Mouse (Mus musculus): ENCODE data around the gene Aplp2.

The Aplp2 gene

DNA sequence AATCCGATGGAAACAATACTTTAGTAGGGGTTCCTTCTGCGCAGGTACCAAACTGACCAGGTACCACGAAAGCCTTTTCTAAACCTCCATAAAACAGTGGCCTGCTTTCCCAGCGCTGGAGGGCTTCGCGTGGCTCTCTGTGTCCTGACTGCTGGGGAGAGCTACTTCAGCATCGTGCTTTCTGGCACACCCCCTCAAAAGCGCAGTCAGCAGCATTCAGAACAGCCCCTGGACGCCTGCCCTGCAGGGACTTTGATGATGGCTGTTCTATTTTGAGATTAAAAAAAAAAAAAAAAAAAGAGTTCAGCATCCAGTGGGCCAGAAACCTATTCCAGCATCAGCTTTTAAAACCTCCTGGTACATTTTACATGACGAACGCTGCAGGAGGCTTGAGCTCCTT lies 14.2 kb upstream of the Aplp2 start:
- no peak for DNase-seq (ENCODE audit: inconsistent ontology term)

DNA sequence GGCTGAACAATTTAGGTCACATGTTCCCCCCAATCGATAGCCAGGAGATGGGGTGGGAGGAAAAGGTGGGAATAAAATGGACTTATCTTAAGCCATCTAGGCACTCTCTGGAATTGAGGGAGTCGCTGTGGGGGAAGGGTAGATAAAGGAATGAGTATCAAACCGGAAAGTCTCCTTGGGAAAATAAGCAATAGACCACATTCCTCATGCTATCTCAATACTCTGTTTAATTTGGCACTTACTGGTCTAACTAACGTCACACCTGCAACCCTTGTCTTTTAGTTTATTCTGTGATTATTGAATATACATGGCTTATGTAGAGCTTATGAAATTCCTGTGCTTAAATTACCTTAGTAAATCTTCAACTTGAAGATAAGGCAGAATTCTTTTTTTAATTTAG lies 11.9 kb upstream of the Aplp2 start:
- no peak for DNase-seq (ENCODE audit: inconsistent ontology term)

GRCm38 (mm10) chr9:31221170-31221569 lies 9.6 kb upstream of the Aplp2 start:
- no peak for DNase-seq (ENCODE audit: inconsistent ontology term)

DNA sequence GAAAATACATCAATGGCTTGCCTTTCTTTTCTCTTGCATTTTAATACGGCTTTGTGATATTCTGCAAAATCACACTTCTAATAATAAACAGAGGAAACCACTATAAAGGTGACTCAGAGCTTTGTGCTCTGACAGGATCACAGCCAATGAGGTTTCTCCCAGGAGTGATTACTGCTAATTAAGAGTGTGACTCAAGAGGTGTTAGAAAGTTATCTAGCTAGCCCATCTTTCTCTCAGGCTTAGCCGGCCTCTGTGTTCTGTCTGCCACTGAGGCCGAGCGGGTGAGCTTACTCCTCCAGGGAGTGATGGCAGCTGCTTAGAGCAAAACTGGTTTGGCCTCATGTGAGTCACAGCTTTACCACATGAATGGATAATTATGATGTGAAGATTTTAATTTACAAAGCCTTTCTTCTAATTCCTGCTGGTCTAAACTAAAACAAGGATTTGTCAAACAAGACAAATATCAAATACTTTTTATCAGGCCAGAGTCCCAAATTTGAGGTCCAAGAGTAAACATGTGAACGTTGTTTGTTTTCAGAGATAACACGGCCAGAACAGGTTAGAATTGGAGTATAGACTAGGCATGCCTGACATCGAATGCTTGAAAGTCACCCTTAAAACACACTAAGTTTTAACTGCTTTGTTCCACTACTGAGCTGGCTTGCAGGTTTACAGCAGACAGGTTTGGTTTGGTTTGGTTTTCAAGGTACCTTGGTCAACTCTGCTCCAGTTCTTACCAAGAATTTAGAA lies 6.2 kb upstream of the Aplp2 start:
- peak; percentile 83 for DNase-seq (ENCODE audit: inconsistent ontology term)

GRCm38 (mm10) chr9:31212500-31213008 lies 939 bp upstream of the Aplp2 start:
- no peak for DNase-seq (ENCODE audit: inconsistent ontology term)

DNA sequence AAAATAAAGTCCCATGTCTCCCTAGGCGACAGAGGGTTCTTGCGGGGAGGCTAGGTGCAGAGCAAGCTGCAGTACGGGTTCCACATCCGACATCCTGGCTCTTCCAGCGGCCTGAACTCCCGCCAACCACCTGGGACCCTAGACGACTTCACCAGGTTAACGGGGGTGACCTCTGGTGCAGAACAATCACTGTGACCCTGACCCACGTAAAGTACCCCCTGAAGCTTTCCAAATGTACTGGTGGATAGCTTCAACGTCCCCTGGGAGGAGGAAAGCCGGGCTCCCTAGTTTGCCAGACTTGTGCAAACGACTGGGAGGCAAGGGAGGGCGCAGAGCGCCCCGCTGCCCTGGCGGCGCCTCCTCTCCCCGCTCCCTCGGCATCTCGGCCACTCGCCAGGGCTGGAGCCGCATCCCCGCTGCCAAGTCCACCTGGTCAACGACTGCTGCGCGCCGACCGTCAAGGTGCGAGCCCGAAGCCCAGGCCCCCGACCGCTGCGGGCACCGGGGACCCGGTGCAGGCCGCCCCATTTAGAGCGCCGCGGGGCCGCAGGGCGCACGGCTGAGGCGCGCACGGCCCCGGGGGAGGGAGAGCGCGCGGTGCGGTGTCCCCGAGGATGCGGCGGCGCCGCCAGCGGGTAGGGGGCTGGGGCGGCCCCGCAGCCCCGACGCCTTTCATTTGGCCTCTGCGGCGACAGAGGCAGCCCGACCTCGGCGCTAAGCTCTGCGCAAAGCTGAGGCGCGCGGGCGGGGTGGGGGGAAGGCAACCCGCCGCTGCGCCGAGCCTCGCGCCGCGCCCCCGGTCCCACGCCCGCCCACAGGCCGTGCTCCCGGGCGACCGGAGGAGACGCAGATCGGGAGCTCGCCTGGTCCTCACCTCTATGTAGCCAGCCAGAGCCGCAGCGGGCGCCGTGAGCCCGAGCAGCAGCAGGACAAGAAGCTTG lies 596 bp downstream of the Aplp2 start:
- DNase-seq (ENCODE audit: inconsistent ontology term): peak; percentile 58

DNA sequence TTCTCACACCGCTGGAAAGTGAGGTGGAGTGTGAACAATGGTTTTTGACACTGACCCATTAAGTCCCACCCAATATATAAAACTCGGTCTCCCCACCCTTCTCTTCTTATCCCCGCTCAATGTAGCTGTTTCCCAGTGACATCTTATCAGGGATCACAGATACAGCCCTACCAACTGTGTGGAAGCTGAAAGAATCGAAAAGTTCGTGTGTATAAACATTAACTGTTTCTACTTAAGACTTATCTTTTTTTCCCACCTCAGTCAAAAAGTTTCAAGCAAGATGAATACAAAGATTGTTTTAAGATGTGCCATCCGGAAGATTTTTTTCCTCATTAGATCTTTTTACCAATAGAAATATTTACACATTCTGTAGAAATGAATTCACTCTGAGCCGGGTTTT lies 1.5 kb downstream of the Aplp2 start:
- no peak for DNase-seq (ENCODE audit: inconsistent ontology term)

DNA sequence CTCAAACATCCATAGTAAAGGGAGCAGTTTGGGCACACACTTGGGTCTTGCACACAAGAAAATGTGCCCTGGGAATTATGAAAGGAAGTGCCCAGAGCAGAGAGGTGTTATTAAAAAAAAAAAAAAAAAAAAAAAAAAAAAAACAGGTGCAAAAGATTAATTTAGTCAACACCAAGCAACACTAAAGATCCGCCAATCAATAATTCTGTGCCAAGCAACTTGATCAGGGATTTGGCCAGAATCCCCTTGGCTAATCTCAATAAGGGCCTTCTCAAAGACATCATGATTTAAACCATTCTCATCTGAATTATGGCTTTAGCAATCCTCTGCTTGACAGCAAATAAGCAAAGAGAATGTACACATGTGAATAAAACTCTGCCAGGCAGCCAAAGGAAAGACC lies 2.1 kb downstream of the Aplp2 start:
- no peak for DNase-seq (ENCODE audit: inconsistent ontology term)

DNA sequence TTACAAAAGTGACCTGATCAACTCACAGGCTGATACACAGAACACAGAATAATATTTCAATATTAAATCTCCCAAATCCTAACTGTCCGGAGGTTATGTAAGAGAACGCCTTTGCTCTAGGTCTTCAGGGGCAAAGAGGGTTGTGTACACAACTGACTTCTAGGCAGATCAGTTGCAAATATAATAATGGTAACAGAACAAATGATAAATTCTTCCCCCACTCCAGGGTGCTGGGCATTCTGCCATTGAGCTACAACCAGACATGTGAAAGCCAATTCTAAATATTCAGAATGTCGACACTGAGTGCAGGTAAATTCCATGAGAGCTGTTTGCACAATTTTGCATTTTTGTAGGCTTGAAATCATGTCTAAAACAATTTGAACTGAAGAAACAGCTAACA lies 3.9 kb downstream of the Aplp2 start:
- no peak for DNase-seq (ENCODE audit: inconsistent ontology term)

DNA sequence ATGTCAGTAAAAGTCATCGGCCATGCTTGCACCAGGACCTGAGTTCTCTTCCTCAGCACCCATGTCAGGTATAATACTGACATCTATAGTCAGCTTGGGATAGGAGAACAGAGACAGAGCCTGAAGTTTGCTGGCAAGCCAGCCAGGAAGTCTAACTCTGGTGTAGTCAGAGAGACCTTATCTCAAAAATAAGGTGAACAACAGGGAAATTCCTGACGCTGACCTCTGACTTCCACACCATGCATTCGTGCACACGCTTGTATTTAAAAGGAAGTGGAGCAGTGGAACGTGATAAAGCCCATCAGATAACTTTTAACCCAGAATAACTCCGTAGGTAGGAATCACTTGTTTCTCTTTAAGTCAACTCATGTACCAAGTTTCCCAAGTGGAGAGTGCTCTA lies 6.9 kb downstream of the Aplp2 start:
- no peak for DNase-seq (ENCODE audit: inconsistent ontology term)

DNA sequence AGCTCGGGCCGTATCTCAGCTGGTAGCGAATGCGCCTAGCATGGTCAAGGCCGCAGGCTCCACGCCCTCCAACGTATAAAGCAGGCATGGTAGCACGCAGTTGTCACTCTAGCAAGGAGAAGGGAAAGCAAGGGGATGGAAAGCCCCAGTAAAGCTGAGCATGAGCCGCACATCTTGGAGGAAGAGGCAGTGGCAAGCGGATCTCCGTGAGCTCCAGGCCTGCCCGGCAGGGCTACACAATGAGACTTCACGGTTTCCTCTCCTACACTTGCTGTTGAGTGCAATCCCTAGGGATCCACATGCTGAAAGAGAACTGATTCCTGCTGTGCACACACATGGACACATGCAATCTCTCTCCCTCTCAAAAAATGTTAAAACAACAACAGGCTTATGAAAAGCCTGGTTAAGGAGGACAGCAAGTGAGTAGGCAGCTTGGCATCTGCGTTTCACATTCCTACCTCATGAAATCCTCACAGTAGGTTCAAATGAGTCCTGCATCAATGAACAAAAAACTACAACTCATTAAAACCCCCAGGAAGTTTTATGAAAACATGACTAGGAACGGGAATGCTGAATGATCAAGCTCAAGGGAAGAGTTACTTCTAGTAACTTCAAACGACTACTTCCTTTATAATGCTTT lies 7.9 kb downstream of the Aplp2 start:
- DNase-seq (ENCODE audit: inconsistent ontology term): peak; percentile 86

DNA sequence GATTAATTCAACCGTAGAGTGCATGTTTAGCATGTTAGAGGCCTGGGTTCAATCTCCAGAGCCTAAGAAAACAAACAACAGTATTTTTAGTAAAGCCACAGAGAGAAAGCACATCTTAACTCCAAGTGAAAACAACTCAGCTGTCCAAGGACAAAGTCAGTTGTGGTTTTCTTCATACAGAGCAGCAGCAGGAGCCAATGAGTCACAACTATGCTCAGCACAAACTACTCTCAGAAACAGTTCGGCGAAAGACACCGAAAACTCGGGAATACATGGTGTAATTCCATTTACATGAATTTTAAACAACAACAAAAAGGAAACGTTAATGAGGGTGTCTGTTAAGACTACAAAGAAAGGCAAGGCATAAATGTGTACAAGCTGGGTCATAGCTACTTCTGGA lies 8.5 kb downstream of the Aplp2 start:
- peak; percentile 63 for DNase-seq (ENCODE audit: inconsistent ontology term)

GRCm38 (mm10) chr9:31198614-31199013 lies 13.0 kb downstream of the Aplp2 start:
- DNase-seq (ENCODE audit: inconsistent ontology term): no peak

GRCm38 (mm10) chr9:31197782-31198181 lies 13.8 kb downstream of the Aplp2 start:
- DNase-seq (ENCODE audit: inconsistent ontology term): no peak

DNA sequence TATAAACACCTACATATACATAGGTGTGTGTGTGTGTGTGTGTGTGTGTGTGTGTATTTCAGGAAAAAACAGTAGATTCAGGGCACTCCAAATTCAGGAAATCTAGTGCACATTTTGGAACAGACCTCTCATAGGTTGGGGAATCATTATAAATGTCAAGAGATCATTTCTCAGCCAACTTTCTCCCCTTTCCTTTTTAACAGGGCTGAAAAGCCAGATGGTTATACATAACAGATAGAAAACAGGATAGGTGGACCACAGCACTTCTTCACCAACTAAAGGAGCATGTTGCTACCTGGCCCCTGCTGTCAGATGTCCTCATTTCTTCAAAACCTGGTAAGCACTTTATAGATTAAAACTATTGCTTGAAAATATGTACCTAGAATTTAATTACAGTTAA lies 14.9 kb downstream of the Aplp2 start:
- no peak for DNase-seq (ENCODE audit: inconsistent ontology term)

GRCm38 (mm10) chr9:31195573-31195972 lies 16.0 kb downstream of the Aplp2 start:
- no peak for DNase-seq (ENCODE audit: inconsistent ontology term)

GRCm38 (mm10) chr9:31192378-31192777 lies 19.2 kb downstream of the Aplp2 start:
- DNase-seq (ENCODE audit: inconsistent ontology term): no peak

DNA sequence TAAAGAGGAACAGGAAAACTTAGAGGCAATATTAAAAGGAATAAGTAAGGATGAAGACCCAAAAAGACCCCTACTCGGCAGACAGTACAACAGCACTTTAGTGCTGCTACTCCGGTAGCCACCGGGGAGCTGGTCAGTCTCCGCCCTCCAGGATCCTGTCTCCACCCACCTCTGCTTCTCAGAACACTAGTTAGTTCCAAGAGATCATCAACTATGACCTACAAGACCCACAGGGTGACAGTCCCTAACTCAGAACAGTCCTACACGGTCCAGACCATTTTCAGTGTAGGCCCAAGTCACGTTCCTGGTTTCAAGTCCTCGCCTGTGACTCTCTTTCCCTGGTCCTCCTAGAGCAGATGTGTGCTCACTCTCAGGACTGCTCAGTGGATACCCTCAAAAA lies 20.1 kb downstream of the Aplp2 start:
- no peak for DNase-seq (ENCODE audit: inconsistent ontology term)

- no peak for DNase-seq (ENCODE audit: inconsistent ontology term)
These were observed 22.4 kb downstream of the Aplp2 start for GRCm38 (mm10) chr9:31189194-31189593.

- no peak for DNase-seq (ENCODE audit: inconsistent ontology term)
These were observed 27.2 kb downstream of the Aplp2 start for GRCm38 (mm10) chr9:31184439-31184838.

DNA sequence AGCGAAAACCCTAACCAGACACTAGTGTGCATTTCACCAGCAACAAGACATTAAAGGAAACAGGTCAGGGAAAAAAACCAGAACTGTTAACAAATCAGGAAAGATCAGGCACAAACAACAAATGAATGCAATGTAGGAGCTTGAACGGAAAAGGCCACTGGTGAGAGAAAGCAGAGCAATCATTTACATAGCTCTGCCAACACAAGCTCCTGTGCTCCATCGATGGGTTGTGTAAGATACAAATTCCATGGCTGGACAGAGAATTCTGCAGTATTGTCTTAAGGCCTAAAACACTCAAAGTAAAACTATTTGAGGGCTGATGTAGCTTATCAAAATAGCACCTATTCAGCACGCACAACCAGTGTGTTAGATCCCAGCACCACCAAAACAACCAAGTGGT lies 28.6 kb downstream of the Aplp2 start:
- DNase-seq (ENCODE audit: inconsistent ontology term): no peak

Data from Muller cell, postnatal 12 days (primary cell).